Mouse (Mus musculus) ovary, postnatal 14 days (tissue): ENCODE data around the gene Dock1.

ENCODE experiments used
- DNase-seq: peaks from one replicate; pipeline ENCODE4 v3.0.0; 2022; ENCODE audit warnings: low spot score

Gene Dock1

DNA sequence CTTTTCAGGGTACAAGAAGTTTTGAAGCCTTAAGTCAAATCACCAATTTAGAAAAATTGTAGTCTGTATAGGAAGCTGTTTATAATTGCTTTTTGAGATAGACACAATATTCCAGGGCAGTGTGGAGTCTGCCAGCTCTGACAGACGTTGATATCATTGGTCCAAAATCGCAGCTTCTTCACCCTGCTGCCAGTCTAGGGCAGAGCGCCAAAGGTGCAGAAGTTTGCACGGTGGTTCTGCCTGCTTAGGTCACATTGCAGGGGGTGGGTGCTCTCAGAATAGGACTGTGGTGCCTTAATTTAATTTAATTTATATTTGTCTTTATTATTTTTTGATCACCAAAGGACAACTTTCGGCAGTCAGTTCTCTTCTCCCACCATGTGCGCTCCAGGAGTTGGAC lies 288.6 kb downstream of the Dock1 start:
- DNase-seq: no peak

- DNase-seq: no peak
These were observed 290.4 kb downstream of the Dock1 start for GRCm38 (mm10) chr7:134960871-134961270.

DNA sequence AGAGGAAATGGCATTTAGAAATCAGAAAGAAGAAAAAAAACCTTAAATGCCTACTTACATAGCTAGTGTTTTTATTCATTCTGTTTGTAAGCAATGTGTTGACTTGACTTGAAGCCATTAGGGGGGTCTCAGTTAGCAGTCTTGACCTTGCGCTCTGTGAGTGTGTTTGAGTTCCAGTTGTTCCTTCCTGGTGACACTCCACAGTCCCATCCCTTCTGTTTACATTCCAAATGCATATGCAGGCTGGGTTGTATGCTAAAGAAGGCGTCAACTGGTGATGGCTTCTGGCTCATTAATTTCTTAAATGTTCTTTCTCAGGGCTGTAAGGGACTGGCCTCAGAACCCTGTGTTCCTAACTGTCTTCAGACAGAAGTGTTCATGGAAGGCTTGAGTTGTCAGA lies 291.2 kb downstream of the Dock1 start:
- no peak for DNase-seq

DNA sequence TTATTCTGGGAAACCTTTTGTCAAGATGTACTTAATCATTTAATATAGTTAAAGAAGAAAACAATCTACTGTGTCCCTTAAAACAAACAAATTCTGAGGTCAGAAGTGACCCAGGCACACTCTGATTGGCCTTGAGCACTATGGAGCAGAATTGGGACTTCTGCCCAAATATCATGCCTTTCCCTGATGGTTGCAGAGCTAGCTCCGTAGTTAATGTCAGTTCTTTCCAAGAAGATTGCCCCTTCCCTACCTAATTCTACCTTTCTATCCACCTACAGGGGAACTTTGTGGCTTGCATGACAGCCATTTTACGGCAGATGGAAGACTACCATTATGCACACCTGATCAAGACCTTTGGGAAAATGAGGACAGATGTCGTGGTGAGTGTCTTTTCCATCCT lies 319.8 kb downstream of the Dock1 start:
- no peak for DNase-seq

DNA sequence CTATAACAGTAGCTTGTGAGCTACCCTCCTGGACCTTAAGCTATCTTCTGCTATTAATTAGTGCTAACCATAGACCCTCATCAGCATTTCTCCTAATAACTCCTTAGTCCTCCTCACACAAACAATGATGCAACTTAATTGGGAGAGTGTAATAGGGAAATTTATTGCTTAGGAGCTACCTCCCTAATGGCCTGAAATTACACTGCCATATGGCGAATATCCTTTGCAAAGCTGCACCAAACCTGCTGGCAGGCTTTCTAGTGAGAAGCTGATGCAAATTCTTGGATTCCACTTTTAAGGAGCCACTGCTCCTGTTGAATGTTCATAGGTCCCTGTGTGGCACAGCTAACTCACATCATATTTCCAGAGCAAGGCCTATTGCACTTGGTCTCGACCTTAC lies 320.5 kb downstream of the Dock1 start:
- no peak for DNase-seq

GRCm38 (mm10) chr7:134994983-134995382 lies 324.5 kb downstream of the Dock1 start:
- DNase-seq: no peak

DNA sequence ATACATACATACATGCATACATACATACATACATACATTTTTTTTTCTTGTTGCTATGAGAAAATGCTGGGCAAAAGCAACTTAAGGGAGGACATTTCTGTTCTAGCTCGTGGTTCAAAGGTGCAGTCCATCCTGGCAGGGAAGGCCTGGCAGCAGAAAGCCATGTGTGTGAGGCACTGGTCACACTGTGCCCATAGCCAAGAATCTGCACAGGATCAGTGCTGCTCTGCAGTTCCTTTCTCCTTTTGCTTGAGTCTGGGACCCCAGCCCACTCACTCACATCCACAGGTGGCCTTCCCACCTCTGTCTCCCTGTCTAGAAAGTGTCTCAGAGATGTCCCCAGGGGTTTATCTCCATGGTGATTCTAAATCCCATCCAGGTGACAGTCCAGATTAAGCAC lies 331.8 kb downstream of the Dock1 start:
- DNase-seq: no peak

DNA sequence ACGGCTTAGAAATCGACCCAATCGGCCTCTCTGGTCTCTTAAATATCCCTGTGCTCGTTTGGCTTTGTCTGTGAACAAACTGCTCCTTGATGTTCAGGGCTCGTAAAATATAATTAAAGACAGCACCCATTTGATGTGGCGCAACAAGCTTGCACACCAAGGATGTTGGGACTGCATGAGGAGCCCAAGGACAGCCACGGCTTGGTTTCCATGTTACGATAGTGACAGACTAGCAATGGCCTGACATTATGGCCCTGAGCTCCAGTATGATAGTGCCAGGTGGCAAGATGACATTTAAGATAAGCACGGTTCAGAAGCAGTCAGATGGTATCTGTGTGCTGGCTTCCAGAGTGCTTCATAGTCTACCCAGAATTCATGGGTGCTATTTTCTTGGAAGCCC lies 332.4 kb downstream of the Dock1 start:
- DNase-seq: no peak

GRCm38 (mm10) chr7:135005964-135006560 lies 335.6 kb downstream of the Dock1 start:
- no peak for DNase-seq

DNA sequence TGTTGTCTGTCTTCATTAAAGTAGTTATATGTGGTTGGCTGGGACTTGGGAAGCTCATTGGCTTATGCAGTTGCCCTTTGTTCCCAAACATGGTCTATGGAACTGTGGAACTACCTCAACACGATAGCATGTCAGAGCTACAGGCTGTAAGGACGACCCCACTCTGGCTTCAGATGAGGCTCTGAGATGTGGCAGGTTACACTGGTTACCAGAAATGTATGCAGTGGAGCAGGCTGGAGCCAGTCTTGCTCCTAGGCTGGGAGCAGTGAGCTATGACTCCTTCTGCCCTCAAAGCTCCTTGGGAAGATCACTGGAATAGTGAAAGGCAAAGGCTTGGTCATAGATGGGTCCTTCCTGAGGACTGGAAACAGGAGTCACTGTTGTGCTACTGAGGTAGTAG lies 337.6 kb downstream of the Dock1 start:
- DNase-seq: no peak

GRCm38 (mm10) chr7:135010997-135011396 lies 340.5 kb downstream of the Dock1 start:
- DNase-seq: no peak

- DNase-seq: no peak
These were observed 347.1 kb downstream of the Dock1 start for GRCm38 (mm10) chr7:135017531-135017930.

DNA sequence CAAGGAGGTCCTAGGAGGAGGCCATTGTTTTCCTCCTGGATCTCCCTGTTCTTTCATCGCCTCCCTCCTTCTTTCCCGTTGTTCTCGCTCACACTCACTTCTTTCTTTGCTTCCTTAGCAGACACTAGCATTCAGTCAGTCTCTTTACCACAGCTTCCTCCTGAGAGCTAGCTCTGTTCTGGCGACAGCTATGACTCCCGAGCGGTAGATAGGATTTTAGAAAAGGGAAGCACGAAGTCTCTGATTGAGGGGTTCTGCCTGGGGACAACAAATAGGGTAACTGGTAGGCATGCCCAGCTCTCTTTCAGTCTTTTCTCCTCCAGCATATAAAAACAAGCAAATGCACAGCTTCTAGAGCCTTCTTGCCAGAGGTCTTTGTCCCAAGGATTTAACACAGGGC lies 350.3 kb downstream of the Dock1 start:
- DNase-seq: no peak

GRCm38 (mm10) chr7:135021544-135022100 lies 351.2 kb downstream of the Dock1 start:
- DNase-seq: no peak

- no peak for DNase-seq
These were observed 354.1 kb downstream of the Dock1 start for GRCm38 (mm10) chr7:135024531-135024930.

DNA sequence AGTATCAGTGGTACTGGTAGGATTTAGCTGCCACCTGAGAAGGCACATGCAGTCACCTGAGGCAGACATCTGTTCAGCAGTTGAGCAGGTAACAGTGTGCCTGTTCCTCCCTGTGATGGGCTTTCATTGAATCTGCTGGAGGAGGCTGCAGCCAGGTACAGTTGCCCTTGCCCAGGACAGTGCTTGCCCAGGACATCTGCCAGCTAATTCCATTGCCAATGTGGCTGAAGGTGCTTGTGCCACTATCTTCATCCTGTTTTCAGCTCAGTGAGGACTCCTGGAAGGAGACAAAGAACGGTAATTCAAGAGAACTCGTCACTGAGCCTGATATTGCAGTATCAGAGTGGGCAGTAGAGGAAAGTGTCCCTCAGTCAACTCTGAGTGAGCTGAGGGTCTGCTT lies 358.3 kb downstream of the Dock1 start:
- DNase-seq: no peak

- no peak for DNase-seq
These were observed 358.7 kb downstream of the Dock1 start for GRCm38 (mm10) chr7:135029136-135029535.

- DNase-seq: no peak
These were observed 361.0 kb downstream of the Dock1 start for GRCm38 (mm10) chr7:135031466-135031865.

DNA sequence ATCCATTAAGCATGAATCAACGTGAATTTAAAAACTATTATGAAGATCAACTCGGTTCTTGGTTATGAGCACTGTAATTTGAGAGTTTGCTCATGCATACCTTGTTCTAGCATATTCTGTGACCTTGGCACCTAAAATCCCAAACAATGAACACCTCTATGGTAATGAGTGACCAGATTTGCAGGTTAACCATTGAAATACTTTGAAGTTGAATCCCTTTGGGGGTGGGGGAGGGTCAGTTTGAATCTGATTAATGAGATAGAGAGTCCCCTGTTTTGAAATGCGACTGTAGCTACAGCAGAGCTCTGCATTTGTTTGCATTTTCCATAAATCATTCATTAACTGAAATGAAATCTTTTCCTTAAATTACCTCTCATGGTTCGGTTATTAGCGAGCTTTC lies 364.4 kb downstream of the Dock1 start:
- no peak for DNase-seq

DNA sequence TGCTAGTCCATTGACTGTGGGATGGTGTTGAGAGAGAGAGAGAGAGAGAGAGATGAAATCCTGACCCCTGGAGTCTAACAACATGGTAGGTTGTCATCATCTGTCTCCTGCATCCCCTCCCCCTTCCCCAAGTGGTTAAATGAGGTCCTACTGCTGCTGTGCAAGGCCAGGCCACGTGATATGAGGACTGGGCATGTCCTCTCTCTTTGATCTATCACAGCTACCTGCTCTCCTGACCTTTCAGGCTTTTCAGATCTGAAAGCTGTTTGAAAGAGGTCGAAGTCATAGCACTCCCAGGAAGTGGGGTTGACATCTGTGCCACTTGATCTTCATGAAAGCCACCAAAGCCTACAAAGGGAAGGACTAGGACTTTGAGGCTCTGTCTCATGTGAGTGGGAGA lies 365.2 kb downstream of the Dock1 start:
- no peak for DNase-seq

- DNase-seq: no peak
These were observed 368.5 kb downstream of the Dock1 start for GRCm38 (mm10) chr7:135038930-135039329.

- DNase-seq: no peak
These were observed 373.7 kb downstream of the Dock1 start for GRCm38 (mm10) chr7:135043931-135044765.

- no peak for DNase-seq
These were observed 379.0 kb downstream of the Dock1 start for GRCm38 (mm10) chr7:135049416-135049815.
